Mouse (Mus musculus): ENCODE measurements around the gene Cd52. TPM values are rescaled to one million over a fixed set of nuclear protein-coding genes. Genes with fewer than 3 reads are reported as not detected.

Cd52 gene
- polyA plus RNA-seq, 1 experiment from 2014 or later: 28.6 TPM

DNA sequence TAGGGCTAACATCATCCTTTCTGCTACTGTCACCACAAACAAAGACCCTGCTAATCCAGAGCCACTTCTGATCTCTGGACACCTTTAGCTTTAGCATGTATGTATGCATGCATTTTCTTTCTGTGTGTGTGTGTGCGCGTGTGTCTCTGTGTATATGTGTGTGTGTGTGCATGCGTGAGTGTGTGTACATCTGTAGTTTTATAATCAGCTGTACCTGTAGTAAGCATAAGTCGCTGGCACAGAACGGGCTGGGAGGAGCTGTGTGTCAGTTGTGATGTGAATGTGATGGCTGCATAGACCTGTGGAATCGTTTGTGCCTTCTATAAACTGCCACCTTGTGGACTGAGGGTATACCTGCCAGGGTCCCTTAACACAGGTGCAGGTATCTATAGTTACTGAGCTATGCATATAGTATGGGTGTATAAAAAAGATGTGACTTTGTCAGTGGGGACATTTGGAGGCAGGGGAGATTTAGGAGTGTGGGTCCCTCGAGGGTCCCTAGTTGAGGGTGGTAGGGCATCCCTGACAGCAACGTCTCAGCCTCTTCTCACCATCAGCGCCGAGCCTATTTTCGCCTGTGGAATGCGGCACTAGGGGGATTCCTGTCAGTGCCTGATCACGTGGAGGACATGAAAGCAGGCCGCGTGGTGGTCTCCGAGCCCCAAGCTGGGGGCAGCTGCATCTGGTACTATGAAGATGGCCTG is 4.2 kb downstream of the Cd52 start:
- Histone ChIP-seq H3K27ac (ENCODE audit: low read length) (no peak overlapping the region), H3K4me1 (ENCODE audit: control insufficient read depth, insufficient read depth, low read length) (0 out of 2 replicates have a peak, but pooled peaks cover 2% of the 10 kb centered on the region), H3K27me3 (ENCODE audit: control insufficient read depth, insufficient read depth, low read length) (no peaks in the 10 kb centered on the region), H3K9me3 (replicated peaks; ENCODE audit: control insufficient read depth, low read length) (no peaks in the 10 kb centered on the region), H3K9ac (ENCODE audit: low read length) (no peak overlapping the region), H3K36me3 (ENCODE audit: control insufficient read depth, insufficient read depth) (no peaks in the 10 kb centered on the region), H3K4me3 (ENCODE audit: low read length) (no peak overlapping the region), H3K4me2 (ENCODE audit: low read depth, low read length) (no peak overlapping the region)
- no peak for ATAC-seq (replicated peaks; ENCODE audit: extremely low read depth, insufficient read depth, low FRiP score)
- WGBS: 53% methylated on average over 16 of the region's 16 CpGs

DNA sequence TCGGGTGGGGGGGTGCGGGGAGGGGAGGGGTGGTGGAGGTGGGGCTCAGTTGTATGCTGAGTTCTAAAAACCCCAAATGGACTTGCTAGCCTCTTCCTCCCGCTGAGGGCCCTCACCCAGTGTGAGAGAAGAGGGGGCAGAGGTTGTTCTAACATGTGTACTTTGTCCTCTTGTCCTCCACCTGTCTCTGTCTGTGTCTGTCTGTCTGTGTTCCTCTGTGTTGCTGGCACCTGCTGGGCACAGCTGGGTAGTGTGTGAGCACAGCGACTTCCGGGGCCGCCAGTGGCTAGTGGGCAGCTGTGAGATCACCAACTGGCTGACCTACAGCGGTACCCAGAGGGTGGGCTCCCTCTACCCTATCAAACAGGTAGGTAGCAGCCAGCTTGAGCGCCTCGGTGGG is 5.9 kb downstream of the Cd52 start:
- H3K4me3 ChIP-seq (ENCODE audit: low read length): no peak overlapping the region
- H3K4me1 ChIP-seq (ENCODE audit: control insufficient read depth, insufficient read depth, low read length): 0 out of 2 replicates have a peak, but pooled peaks cover 2% of the 10 kb centered on the region
- no peak overlapping the region for H3K4me2 ChIP-seq (ENCODE audit: low read depth, low read length)
- 68% methylated on average over 9 of the region's 9 CpGs for WGBS
- peaks cover 3% of the 10 kb centered on the region; the same call in 1 of the 2 replicates for H3K9me3 ChIP-seq (replicated peaks; ENCODE audit: control insufficient read depth, low read length)
- no peak for ATAC-seq (replicated peaks; ENCODE audit: extremely low read depth, insufficient read depth, low FRiP score)
- H3K27me3 ChIP-seq (ENCODE audit: control insufficient read depth, insufficient read depth, low read length): no peaks in the 10 kb centered on the region
- H3K9ac ChIP-seq (ENCODE audit: low read length): no peak overlapping the region
- H3K27ac ChIP-seq (ENCODE audit: low read length): no peak overlapping the region
- H3K36me3 ChIP-seq (ENCODE audit: control insufficient read depth, insufficient read depth): no peaks in the 10 kb centered on the region

GRCm38 (mm10) chr4:134087412-134087811 is 7.5 kb downstream of the Cd52 start:
- Histone ChIP-seq H3K36me3 (ENCODE audit: control insufficient read depth, insufficient read depth) (no peaks in the 10 kb centered on the region), H3K4me2 (ENCODE audit: low read depth, low read length) (0 out of 2 replicates have a peak overlapping the region, but pooled peaks have one; percentile 28), H3K9me3 (replicated peaks; ENCODE audit: control insufficient read depth, low read length) (peaks cover 3% of the 10 kb centered on the region; the same call in 1 of the 2 replicates), H3K9ac (ENCODE audit: low read length) (no peak overlapping the region), H3K4me3 (ENCODE audit: low read length) (no peak overlapping the region), H3K27me3 (ENCODE audit: control insufficient read depth, insufficient read depth, low read length) (0 out of 2 replicates have a peak, but pooled peaks cover 2% of the 10 kb centered on the region), H3K4me1 (ENCODE audit: control insufficient read depth, insufficient read depth, low read length) (0 out of 2 replicates have a peak, but pooled peaks cover 2% of the 10 kb centered on the region), H3K27ac (ENCODE audit: low read length) (no peak overlapping the region)
- 0 out of 2 replicates have a peak, but pooled peaks have one; percentile 52 for ATAC-seq (replicated peaks; ENCODE audit: extremely low read depth, insufficient read depth, low FRiP score)
- 20% methylated on average over 7 of the region's 7 CpGs for WGBS

DNA sequence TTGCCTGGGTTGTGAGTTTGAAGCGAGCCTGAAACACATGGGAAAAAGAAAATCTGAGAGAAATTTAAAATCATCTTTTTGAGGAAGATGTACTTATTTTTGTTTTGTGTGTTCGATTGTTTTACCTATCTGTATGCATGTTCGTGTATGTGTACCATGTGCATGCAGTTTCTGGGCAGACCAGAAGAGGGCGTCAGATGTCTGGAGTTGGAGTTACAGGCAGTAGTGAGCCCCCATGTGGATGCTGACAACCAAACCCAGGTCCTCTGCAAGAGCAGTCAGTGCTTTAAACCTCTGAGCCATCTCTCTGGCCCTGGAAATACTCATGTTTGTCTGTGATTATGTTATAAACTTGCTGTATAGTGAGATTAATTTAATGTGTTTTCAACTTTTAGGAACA is 9.9 kb downstream of the Cd52 start:
- H3K27me3 ChIP-seq (ENCODE audit: control insufficient read depth, insufficient read depth, low read length): peaks cover 13% of the 10 kb centered on the region
- WGBS: 89% methylated on average over 4 of the region's 4 CpGs
- no peak overlapping the region for H3K9ac ChIP-seq (ENCODE audit: low read length)

DNA sequence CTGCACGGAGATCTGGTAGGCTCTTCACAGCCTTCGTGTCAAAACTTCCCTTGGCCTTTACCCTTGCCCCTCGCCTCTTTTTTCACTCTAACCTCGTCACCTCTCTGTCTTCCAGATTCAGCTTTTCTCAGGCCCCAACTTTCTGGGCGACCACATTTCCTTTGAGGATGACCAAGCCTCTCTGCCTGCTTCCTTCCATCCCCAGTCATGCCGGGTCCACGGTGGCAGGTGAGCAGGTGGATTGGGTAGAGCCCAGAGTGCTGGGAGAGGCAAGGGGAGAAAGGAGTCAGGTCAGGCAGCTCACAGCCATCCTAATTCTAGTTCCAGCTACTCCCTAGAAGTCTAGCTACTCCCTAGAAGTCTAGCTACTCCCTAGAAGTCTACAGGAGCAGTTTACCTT is 12.4 kb downstream of the Cd52 start:
- Histone ChIP-seq H3K4me1 (ENCODE audit: control insufficient read depth, insufficient read depth, low read length) (peaks cover 10% of the 10 kb centered on the region), H3K4me3 (ENCODE audit: low read length) (peak overlapping the region; percentile 55), H3K36me3 (ENCODE audit: control insufficient read depth, insufficient read depth) (no peaks in the 10 kb centered on the region), H3K27ac (ENCODE audit: low read length) (no peak overlapping the region), H3K27me3 (ENCODE audit: control insufficient read depth, insufficient read depth, low read length) (peaks cover 13% of the 10 kb centered on the region), H3K9me3 (replicated peaks; ENCODE audit: control insufficient read depth, low read length) (peaks cover 3% of the 10 kb centered on the region; the same call in 1 of the 2 replicates), H3K4me2 (ENCODE audit: low read depth, low read length) (peak overlapping the region; percentile 83), H3K9ac (ENCODE audit: low read length) (no peak overlapping the region)
- WGBS: 19% methylated on average over 7 of the region's 7 CpGs
- ATAC-seq (replicated peaks; ENCODE audit: extremely low read depth, insufficient read depth, low FRiP score): no peak

More for the DNA sequence above, 9.9 kb downstream of the Cd52 start:
- ATAC-seq (replicated peaks; ENCODE audit: extremely low read depth, insufficient read depth, low FRiP score): no peak
- Histone ChIP-seq H3K4me1 (ENCODE audit: control insufficient read depth, insufficient read depth, low read length) (peaks cover 10% of the 10 kb centered on the region), H3K36me3 (ENCODE audit: control insufficient read depth, insufficient read depth) (no peaks in the 10 kb centered on the region), H3K27ac (ENCODE audit: low read length) (no peak overlapping the region), H3K9me3 (replicated peaks; ENCODE audit: control insufficient read depth, low read length) (peaks cover 3% of the 10 kb centered on the region; the same call in 1 of the 2 replicates), H3K4me2 (ENCODE audit: low read depth, low read length) (no peak overlapping the region), H3K4me3 (ENCODE audit: low read length) (no peak overlapping the region)

DNA sequence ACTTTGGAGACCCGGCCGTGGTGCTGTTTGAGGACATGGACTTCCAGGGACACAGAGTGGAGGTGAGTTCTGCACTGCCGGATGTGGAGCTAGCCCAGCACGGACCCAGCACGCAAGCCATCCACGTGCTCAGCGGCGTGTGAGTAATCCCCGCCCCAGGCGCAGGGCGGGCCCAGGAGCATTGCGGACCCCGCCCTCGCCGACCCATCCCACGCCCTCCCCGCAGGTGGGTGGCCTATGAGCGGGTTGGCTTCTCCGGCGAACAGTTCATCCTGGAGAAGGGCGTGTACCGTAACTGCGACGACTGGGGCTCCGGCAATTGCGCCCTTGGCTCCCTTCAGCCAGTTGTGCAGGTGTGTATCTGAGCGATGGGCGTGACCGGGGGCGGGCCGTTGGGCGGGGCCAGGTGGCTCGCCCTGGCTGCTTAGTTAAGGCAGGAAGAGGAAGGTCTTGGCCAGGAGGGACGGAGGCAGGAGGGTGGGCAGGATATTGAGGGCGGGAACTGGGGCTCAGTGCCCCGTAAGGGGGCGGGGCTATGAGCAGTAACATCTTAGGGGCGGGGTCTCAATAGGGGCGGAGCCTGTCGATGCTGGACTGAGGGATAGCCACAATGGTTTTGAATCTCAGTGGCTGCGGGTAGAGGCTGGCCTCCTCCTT is 13.0 kb downstream of the Cd52 start:
- Histone ChIP-seq H3K9ac (ENCODE audit: low read length) (peak overlapping the region; percentile 36; the same call in 1 of the 2 replicates), H3K4me1 (ENCODE audit: control insufficient read depth, insufficient read depth, low read length) (peaks cover 8% of the 10 kb centered on the region), H3K9me3 (replicated peaks; ENCODE audit: control insufficient read depth, low read length) (peaks cover 3% of the 10 kb centered on the region; the same call in 1 of the 2 replicates), H3K27me3 (ENCODE audit: control insufficient read depth, insufficient read depth, low read length) (peaks cover 13% of the 10 kb centered on the region), H3K27ac (ENCODE audit: low read length) (no peak overlapping the region), H3K4me3 (ENCODE audit: low read length) (peak overlapping the region; percentile 55), H3K4me2 (ENCODE audit: low read depth, low read length) (peak overlapping the region; percentile 83), H3K36me3 (ENCODE audit: control insufficient read depth, insufficient read depth) (no peaks in the 10 kb centered on the region)
- peak; percentile 76 for ATAC-seq (replicated peaks; ENCODE audit: extremely low read depth, insufficient read depth, low FRiP score)
- WGBS: under 1% methylated on average over 40 of the region's 41 CpGs

- Histone ChIP-seq H3K27ac (ENCODE audit: low read length) (no peak overlapping the region), H3K9ac (ENCODE audit: low read length) (no peak overlapping the region), H3K4me3 (ENCODE audit: low read length) (no peak overlapping the region), H3K9me3 (replicated peaks; ENCODE audit: control insufficient read depth, low read length) (peaks cover 3% of the 10 kb centered on the region; the same call in 1 of the 2 replicates), H3K36me3 (ENCODE audit: control insufficient read depth, insufficient read depth) (no peaks in the 10 kb centered on the region), H3K4me1 (ENCODE audit: control insufficient read depth, insufficient read depth, low read length) (peaks cover 8% of the 10 kb centered on the region), H3K27me3 (ENCODE audit: control insufficient read depth, insufficient read depth, low read length) (peaks cover 13% of the 10 kb centered on the region), H3K4me2 (ENCODE audit: low read depth, low read length) (no peak overlapping the region)
- 76% methylated on average over 4 of the region's 4 CpGs for WGBS
- ATAC-seq (replicated peaks; ENCODE audit: extremely low read depth, insufficient read depth, low FRiP score): no peak
Measured at GRCm38 (mm10) chr4:134080674-134081073, 14.2 kb downstream of the Cd52 start.

- Histone ChIP-seq H3K4me2 (ENCODE audit: low read depth, low read length) (no peak overlapping the region), H3K9me3 (replicated peaks; ENCODE audit: control insufficient read depth, low read length) (no peaks in the 10 kb centered on the region), H3K9ac (ENCODE audit: low read length) (no peak overlapping the region), H3K36me3 (ENCODE audit: control insufficient read depth, insufficient read depth) (no peaks in the 10 kb centered on the region), H3K27ac (ENCODE audit: low read length) (no peak overlapping the region), H3K27me3 (ENCODE audit: control insufficient read depth, insufficient read depth, low read length) (peaks cover 13% of the 10 kb centered on the region), H3K4me3 (ENCODE audit: low read length) (no peak overlapping the region), H3K4me1 (ENCODE audit: control insufficient read depth, insufficient read depth, low read length) (peaks cover 8% of the 10 kb centered on the region)
- 19% methylated on average over 3 of the region's 3 CpGs for WGBS
- ATAC-seq (replicated peaks; ENCODE audit: extremely low read depth, insufficient read depth, low FRiP score): peak; percentile 31; the same call in 1 of the 2 replicates
Measured at GRCm38 (mm10) chr4:134078694-134079093, 16.2 kb downstream of the Cd52 start.
